Mouse (Mus musculus) neural tube, embryonic 15.5 days (tissue): ENCODE measurements around the gene Lrig1. TPM values are rescaled to one million over a fixed set of nuclear protein-coding genes. Genes with fewer than 3 reads are reported as not detected.
A peak's percentile ranks its signal among the peaks of the same experiment; 100 is the strongest.

Source experiments
- ATAC-seq: fragments of 200-750 bp; cut with Nextera tagmentation; 2 replicates; pipeline ENCODE4 v1.8.0; 2017; ENCODE audit warnings: mild to moderate bottlenecking, moderate TSS enrichment, moderate library complexity; ENCODE audit not compliant: low FRiP score
- H3K27ac ChIP-seq: fragments of 300-500 bp; sonication (generic); replicated peaks from 2 replicates; pipeline ENCODE4 v1.5.1; 2015; ENCODE audit warnings: mild to moderate bottlenecking, inconsistent platforms
- H3K27me3 ChIP-seq: fragments of 300-500 bp; sonication (generic); replicated peaks from 2 replicates; pipeline ENCODE4 v1.6.1; 2015; ENCODE audit warnings: inconsistent platforms
- H3K36me3 ChIP-seq: fragments of 300-500 bp; sonication (generic); 2 replicates; pipeline ENCODE4 v1.6.1; 2015; ENCODE audit warnings: inconsistent platforms
- H3K4me1 ChIP-seq: fragments of 300-500 bp; sonication (generic); 2 replicates; pipeline ENCODE4 v1.6.1; 2015; ENCODE audit warnings: inconsistent platforms
- H3K4me2 ChIP-seq: fragments of 300-500 bp; sonication (generic); 2 replicates; pipeline ENCODE4 v1.6.1; 2015; ENCODE audit warnings: inconsistent platforms, mild to moderate bottlenecking, moderate library complexity
- H3K4me3 ChIP-seq: fragments of 300-500 bp; sonication (generic); replicated peaks from 2 replicates; pipeline ENCODE4 v1.5.1; 2015; ENCODE audit warnings: mild to moderate bottlenecking, inconsistent platforms
- H3K9ac ChIP-seq: fragments of 300-500 bp; sonication (generic); replicated peaks from 2 replicates; pipeline ENCODE4 v1.6.1; 2015; ENCODE audit warnings: mild to moderate bottlenecking, inconsistent platforms
- H3K9me3 ChIP-seq: fragments of 300-500 bp; sonication (generic); replicated peaks from 2 replicates; pipeline ENCODE4 v1.6.1; 2016; ENCODE audit warnings: inconsistent platforms
- WGBS: fragments of 180-500 bp; shearing (Covaris S2); methylation state at CpG from one replicate; pipeline ENCODE4 v1.1.7; 2015; ENCODE audit warnings: mixed read lengths; 5-methylcytosine and 5-hydroxymethylcytosine counted together
- polyA plus RNA-seq: library from polyadenylated mRNA; unstranded; fragments of >200 nt; fragmentation: Nextera tagmentation; extraction: Ambion mirVana; gene quantifications from 2 replicates; pipeline ENCODE4 v1.2.1, GENCODE M21; 2015

Gene Lrig1
- polyA plus RNA-seq, 1 experiment from 2014 or later: 14.5 TPM

DNA sequence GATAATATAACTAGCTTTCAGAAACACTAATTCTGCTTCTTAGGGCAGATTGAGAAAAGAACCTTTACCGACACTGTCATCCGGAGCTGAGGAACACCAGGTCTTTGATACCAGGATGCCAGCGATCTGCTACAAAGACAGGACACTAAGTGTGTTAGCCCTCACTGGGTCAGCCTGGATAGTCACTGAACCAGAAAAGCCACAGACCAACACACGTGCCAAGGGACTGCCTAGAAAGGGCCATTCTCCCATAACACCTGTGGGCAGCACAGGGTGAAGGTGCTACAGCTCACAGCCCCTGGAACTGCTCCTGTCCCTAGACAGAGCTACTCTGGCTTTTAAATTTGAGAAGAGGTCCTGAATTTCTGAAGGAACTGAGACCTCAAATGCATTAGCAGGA is 32.8 kb downstream of the Lrig1 start:
- Histone ChIP-seq H3K9ac (no peak overlapping the region), H3K27ac (no peak overlapping the region), H3K27me3 (no peaks in the 10 kb centered on the region), H3K4me2 (no peak overlapping the region), H3K4me1 (peaks cover 38% of the 10 kb centered on the region), H3K36me3 (no peaks in the 10 kb centered on the region), H3K9me3 (no peaks in the 10 kb centered on the region), H3K4me3 (no peak overlapping the region)
- ATAC-seq: no peak
- WGBS: 81% methylated on average over 4 of the region's 4 CpGs

DNA sequence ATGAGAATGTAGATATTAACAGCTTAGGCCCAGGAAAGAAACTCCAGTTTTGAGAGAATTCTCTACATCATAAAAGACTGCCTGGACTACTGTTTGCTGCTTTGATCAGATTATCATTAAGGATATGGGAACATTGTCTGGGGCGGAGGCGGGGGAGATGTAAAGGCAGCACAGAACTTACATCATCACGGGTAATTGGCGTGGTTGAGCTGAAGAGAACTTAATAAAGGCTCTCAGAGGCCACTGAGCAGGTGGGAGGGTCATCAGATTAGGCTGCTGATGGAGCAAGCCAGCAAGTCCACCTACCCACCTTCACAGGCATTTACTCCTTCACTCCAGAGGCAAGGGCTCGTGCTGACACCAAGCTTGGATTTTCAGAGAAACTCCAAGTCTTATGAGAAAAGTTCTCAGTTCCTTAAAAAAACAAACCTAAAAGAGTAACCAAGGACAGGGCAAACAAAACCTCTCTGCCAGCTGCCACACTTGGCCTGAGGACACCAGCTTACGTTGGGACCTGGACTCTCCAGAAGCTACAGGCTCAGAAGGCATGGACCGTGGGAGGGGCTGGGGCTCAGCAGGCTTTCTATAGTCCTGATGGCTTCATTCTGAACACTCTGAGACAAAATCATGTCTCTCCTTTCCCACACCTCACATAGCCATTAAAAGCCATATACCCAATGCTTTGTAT is 33.4 kb downstream of the Lrig1 start:
- 62% methylated on average over 7 of the region's 7 CpGs for WGBS
- H3K9me3 ChIP-seq: no peaks in the 10 kb centered on the region
- peaks cover 38% of the 10 kb centered on the region for H3K4me1 ChIP-seq
- no peaks in the 10 kb centered on the region for H3K27me3 ChIP-seq
- no peaks in the 10 kb centered on the region for H3K36me3 ChIP-seq
- no peak overlapping the region for H3K9ac ChIP-seq
- ATAC-seq: no peak
- H3K4me3 ChIP-seq: no peak overlapping the region
- H3K27ac ChIP-seq: 0 out of 2 replicates have a peak overlapping the region, but pooled peaks have one; percentile 20
- H3K4me2 ChIP-seq: no peak overlapping the region

DNA sequence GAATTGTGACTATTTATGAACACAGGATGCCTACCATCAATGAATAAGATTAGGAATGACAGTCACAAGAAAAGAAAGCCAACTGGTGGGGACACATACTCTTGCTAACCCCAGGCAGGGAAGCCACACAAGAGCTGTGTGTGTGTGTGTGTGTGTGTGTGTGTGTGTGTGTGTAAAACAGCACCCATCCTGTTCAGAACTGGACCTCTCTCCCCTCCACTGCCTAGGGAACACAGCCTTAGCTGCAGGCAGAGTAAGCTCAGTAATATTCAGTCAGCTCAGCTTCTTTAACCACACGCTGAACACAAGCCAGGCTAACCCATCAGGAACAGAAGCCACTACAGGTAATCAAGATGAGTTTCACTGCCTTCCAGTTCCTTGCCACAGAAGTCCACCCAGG is 34.3 kb downstream of the Lrig1 start:
- Histone ChIP-seq H3K27me3 (no peaks in the 10 kb centered on the region), H3K9ac (no peak overlapping the region), H3K4me2 (no peak overlapping the region), H3K27ac (no peak overlapping the region), H3K4me1 (peaks cover 38% of the 10 kb centered on the region), H3K4me3 (no peak overlapping the region), H3K36me3 (no peaks in the 10 kb centered on the region), H3K9me3 (no peaks in the 10 kb centered on the region)
- WGBS: 36% methylated on average over 1 of the region's 1 CpGs
- 0 out of 2 replicates have a peak, but pooled peaks have one; percentile 28 for ATAC-seq

DNA sequence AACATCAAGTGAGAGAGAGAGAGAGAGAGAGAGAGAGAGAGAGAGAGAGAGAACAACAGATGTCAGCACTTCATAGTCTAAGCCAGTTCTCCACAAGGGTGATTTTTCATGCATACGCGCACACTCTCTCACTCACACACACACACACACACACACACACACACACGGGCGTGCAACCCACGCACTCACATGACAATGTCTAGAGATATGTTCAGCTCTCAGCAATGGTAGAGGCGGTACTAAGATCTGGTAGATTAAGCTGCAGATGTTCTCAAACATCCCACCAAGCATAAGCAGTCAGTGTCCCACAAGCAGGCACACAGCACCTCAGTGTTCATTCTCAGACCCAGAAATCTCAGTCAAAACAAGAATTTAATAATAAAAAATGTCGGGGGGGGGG is 34.7 kb downstream of the Lrig1 start:
- no peak overlapping the region for H3K9ac ChIP-seq
- no peaks in the 10 kb centered on the region for H3K36me3 ChIP-seq
- no peak overlapping the region for H3K27ac ChIP-seq
- no peak overlapping the region for H3K4me2 ChIP-seq
- WGBS: 74% methylated on average over 7 of the region's 7 CpGs
- no peak for ATAC-seq
- no peaks in the 10 kb centered on the region for H3K9me3 ChIP-seq
- H3K4me3 ChIP-seq: no peak overlapping the region
- H3K27me3 ChIP-seq: no peaks in the 10 kb centered on the region
- H3K4me1 ChIP-seq: peaks cover 38% of the 10 kb centered on the region

DNA sequence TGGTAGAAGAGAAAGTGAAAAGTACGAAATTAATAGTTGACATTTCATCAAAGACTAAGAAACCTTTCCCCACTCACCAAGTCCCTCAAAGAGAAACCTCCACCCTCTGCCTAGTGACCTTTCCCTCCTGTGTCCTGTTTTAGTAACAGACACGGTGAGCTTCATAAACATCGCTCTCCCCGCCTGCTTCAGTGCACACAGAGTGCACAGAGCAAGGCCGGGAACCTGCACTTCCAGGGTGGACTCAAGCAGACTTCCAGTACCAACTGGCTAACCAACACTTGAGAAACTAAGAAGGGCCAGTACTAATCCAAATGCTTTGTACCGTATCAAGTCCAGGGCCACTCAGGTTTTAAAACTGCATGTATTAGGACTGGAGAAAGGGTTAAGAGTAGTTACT is 36.0 kb downstream of the Lrig1 start:
- Histone ChIP-seq H3K4me1 (peaks cover 31% of the 10 kb centered on the region), H3K27me3 (no peaks in the 10 kb centered on the region), H3K9me3 (no peaks in the 10 kb centered on the region), H3K9ac (no peak overlapping the region), H3K4me3 (no peak overlapping the region), H3K36me3 (no peaks in the 10 kb centered on the region), H3K27ac (no peak overlapping the region), H3K4me2 (no peak overlapping the region)
- no peak for ATAC-seq
- 81% methylated on average over 6 of the region's 6 CpGs for WGBS

DNA sequence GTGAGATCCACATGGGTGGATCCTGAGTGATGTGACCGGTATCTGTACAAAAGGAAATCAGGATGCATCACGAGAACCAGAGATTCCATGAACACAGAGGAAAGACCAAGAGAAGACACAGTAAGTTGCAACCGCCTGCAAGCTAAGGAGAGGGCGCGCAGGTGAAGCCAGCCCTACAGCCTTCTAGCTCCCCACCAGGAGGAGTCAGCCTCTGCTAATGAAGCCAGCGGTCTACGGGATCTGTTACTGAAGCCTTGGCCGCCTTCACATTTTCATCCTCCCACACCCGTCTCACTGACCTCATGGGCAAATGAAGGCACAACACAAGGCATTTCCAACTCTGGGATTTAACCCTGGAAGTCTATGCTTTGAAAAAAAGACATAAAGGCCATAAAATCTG is 38.0 kb downstream of the Lrig1 start:
- no peaks in the 10 kb centered on the region for H3K36me3 ChIP-seq
- no peak overlapping the region for H3K27ac ChIP-seq
- no peak for ATAC-seq
- H3K4me2 ChIP-seq: no peak overlapping the region
- no peak overlapping the region for H3K9ac ChIP-seq
- no peak overlapping the region for H3K4me3 ChIP-seq
- WGBS: 88% methylated on average over 9 of the region's 9 CpGs
- H3K27me3 ChIP-seq: no peaks in the 10 kb centered on the region
- H3K9me3 ChIP-seq: no peaks in the 10 kb centered on the region
- peaks cover 37% of the 10 kb centered on the region for H3K4me1 ChIP-seq

DNA sequence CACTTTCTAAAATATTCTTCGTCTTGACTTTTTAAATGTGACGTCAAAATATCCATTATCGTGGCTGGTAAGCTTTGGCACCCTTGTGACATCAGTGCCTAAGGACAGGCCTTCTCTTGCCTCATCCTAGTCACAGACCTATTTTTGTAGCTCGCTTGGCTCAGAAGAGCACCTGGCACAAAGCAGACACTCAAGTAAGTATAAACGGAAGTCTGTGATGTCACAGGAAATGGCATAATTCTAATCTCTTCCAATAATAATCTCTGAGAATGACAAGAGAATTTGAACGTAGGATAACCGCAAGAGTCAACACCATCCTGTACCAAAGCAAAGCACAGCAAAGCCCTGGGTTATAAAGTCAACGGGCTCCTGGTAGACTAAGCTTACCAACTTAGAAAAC is 38.6 kb downstream of the Lrig1 start:
- no peak for ATAC-seq
- H3K9ac ChIP-seq: no peak overlapping the region
- no peak overlapping the region for H3K4me3 ChIP-seq
- no peak overlapping the region for H3K4me2 ChIP-seq
- H3K27ac ChIP-seq: no peak overlapping the region
- H3K4me1 ChIP-seq: peaks cover 38% of the 10 kb centered on the region
- 93% methylated on average over 8 of the region's 8 CpGs for WGBS
- H3K27me3 ChIP-seq: no peaks in the 10 kb centered on the region
- H3K36me3 ChIP-seq: no peaks in the 10 kb centered on the region
- H3K9me3 ChIP-seq: no peaks in the 10 kb centered on the region

DNA sequence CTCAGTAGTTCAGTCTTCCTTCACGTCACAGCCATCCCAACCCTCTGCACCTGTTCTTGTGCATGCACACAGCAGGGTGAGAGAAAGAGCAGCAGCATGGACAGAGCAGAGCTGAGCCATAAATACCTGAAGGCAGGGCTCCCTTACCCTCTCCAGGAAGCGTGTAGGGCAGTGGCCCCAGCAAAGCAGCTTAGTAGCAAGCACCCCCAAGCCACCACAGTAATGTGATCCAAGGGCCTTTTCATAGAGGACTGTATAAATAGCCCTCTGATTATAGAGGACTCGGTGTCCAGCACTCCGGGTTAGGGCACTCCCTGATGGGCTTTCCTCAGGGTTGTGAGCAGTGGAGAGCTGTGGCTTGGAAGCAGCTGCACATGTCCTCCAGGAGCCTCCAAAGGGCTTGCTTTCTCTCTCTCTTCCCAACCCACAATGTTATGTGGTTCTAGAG is 40.0 kb downstream of the Lrig1 start:
- WGBS: 65% methylated on average over 4 of the region's 4 CpGs
- no peak overlapping the region for H3K4me3 ChIP-seq
- H3K36me3 ChIP-seq: no peaks in the 10 kb centered on the region
- H3K9ac ChIP-seq: no peak overlapping the region
- no peak overlapping the region for H3K4me2 ChIP-seq
- H3K4me1 ChIP-seq: peaks cover 33% of the 10 kb centered on the region
- no peaks in the 10 kb centered on the region for H3K27me3 ChIP-seq
- no peak for ATAC-seq
- no peak overlapping the region for H3K27ac ChIP-seq
- H3K9me3 ChIP-seq: no peaks in the 10 kb centered on the region

DNA sequence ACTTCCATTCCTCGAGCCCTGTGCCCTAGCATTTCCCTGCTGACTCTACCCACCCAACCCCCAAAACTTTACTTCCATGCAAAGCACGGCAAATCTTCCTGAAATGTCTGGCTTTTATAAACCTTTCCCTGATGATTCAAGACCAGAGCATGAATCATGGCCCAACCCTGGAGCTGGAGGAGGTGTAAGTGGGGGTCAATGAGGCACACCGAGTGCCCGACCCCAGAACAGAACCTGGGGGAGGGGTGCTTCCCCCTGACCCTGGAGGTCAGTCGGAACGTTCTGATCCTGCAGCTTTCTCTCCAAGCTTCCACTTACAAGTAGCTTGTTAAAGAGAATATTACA is 41.9 kb downstream of the Lrig1 start:
- no peak overlapping the region for H3K4me3 ChIP-seq
- no peak overlapping the region; the same call in 1 of the 2 replicates for H3K27ac ChIP-seq
- H3K9ac ChIP-seq: no peak overlapping the region
- no peaks in the 10 kb centered on the region for H3K27me3 ChIP-seq
- no peak for ATAC-seq
- WGBS: 41% methylated on average over 6 of the region's 6 CpGs
- peaks cover 32% of the 10 kb centered on the region for H3K4me1 ChIP-seq
- no peak overlapping the region for H3K4me2 ChIP-seq
- H3K9me3 ChIP-seq: no peaks in the 10 kb centered on the region
- H3K36me3 ChIP-seq: no peaks in the 10 kb centered on the region

DNA sequence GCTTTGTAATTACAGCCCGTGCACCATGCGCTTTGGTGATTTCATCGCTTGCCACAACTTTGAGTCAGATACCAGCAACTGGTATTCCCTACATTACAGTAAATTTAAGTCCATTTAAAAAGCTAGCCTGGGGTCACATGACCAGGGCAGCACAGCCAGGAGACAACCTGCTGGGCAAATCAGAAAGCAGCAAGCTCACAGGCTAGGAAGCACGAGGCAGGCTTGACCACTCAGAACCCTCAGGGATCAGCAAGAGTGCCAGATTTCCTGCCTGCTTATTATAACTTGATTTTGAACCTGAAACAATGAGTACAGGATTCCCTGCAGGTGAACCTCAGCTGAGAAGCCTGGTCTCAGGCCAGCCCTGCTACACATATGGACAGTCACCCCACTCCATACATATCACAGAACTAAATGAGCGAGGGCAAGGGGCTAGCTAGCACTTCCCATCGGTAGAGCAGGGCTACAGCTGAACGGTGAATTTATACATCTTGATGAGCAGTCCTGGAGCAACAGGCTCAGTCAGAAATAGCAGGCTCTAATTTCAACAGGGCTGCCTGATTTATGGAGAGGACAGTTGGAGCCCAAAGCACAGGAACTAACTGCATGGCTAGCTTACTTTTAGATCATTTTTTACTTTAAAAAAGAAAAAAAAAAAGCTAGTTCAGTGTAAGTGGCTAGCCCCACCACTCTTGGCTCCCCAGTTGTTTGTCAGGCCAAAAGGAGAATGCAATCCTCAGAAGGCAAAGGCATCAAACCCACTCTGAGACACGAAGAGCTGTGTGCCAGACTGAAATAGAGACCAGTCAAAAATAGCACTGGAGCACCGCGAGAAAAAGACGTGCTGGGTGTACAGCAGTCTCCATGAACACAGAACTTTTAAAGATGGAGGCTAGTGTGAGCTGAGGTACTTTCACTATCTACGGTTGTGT is 42.5 kb downstream of the Lrig1 start:
- WGBS: 72% methylated on average over 12 of the region's 12 CpGs
- peaks cover 38% of the 10 kb centered on the region for H3K4me1 ChIP-seq
- no peak overlapping the region for H3K4me3 ChIP-seq
- no peak overlapping the region; the same call in 1 of the 2 replicates for H3K27ac ChIP-seq
- H3K9me3 ChIP-seq: no peaks in the 10 kb centered on the region
- H3K36me3 ChIP-seq: no peaks in the 10 kb centered on the region
- H3K27me3 ChIP-seq: no peaks in the 10 kb centered on the region
- no peak overlapping the region for H3K9ac ChIP-seq
- no peak for ATAC-seq
- no peak overlapping the region for H3K4me2 ChIP-seq

DNA sequence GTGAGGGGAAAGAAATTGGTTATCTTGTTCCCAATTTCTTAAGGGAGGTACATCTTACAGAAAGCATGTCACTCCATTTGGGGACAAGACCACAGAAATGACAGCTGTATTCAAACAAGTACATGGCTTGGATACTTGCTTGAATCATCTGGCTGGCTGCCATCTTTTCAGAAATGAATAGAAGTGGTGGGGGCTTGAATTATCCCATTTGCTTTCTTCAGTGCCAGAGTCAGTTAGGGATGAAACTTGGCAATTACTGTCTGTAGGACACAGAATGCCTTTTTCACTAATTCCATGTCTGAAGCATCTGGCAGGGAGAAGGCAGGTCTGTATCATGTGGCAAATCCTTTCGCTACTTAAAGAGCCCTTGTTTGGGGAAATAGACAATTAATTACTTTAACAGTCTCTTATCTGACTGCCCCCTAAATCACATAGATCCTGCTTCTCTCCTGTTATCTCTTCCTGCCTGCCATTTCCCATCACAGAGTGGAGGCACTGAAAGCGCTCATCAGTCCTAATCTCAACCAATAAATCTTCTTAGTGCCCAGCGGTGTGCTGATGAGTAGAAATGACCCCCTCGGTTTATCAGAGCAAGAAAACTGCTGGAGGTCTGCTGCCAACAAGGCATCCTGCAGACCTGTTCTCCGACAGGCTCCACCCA is 44.0 kb downstream of the Lrig1 start:
- Histone ChIP-seq H3K27me3 (no peaks in the 10 kb centered on the region; the same call in 1 of the 2 replicates), H3K27ac (peak overlapping the region; percentile 41), H3K36me3 (no peaks in the 10 kb centered on the region), H3K9me3 (no peaks in the 10 kb centered on the region), H3K4me1 (peaks cover 49% of the 10 kb centered on the region), H3K9ac (no peak overlapping the region), H3K4me3 (no peak overlapping the region), H3K4me2 (no peak overlapping the region)
- 28% methylated on average over 5 of the region's 5 CpGs for WGBS
- no peak for ATAC-seq
